Mouse (Mus musculus): ENCODE measurements around the gene Zfp568.
A peak's percentile ranks its signal among the peaks of the same experiment; 100 is the strongest.

The Zfp568 gene

GRCm38 (mm10) chr7:30060341-30060740 is 76.6 kb downstream of the Zfp568 start:
- DNase-seq: no peak

GRCm38 (mm10) chr7:30062478-30062877 is 78.7 kb downstream of the Zfp568 start:
- peak in 1 of 2 experiments; percentile 15 for DNase-seq

GRCm38 (mm10) chr7:30064622-30065021 is 80.9 kb downstream of the Zfp568 start:
- no peak for DNase-seq

- DNase-seq: peak; percentile 84 to 88
Measured at GRCm38 (mm10) chr7:30072146-30073028, 88.6 kb downstream of the Zfp568 start, which contains the start of gene Zfp82. Gene Zfp82 (minus strand): TSS chr7:30072900.
